Mouse (Mus musculus) E14TG2a.4 (cell line): ENCODE results near the gene Rbpms2.

Experiments
- H3K27me3 ChIP-seq: 2 replicates; pipeline ENCODE4 v1.6.1; 2014; ENCODE audit warnings: low read length, control low read depth; ENCODE audit not compliant: insufficient read depth
- H3K36me3 ChIP-seq: 2 replicates; pipeline ENCODE4 v1.6.1; 2014; ENCODE audit warnings: low read length, control low read depth; ENCODE audit not compliant: insufficient read depth
- H3K4me1 ChIP-seq: replicated peaks from 2 replicates; pipeline ENCODE4 v1.6.1; 2014; ENCODE audit warnings: low read depth, low read length, control low read depth
- H3K4me3 ChIP-seq: replicated peaks from 2 replicates; pipeline ENCODE4 v1.5.1; 2014; ENCODE audit warnings: mild to moderate bottlenecking, low read length
- H3K9me3 ChIP-seq: 2 replicates; pipeline ENCODE4 v1.6.1; 2014; ENCODE audit warnings: low read length, control low read depth
- CTCF ChIP-seq: conservative IDR thresholded peaks from 2 replicates; pipeline ENCODE4 v1.5.1; 2014; ENCODE audit warnings: low read length
- NANOG ChIP-seq: IDR thresholded peaks from 2 replicates; pipeline ENCODE4 v1.6.1; 2014; ENCODE audit warnings: borderline replicate concordance, low read length, mixed read lengths
- POU5F1 ChIP-seq: IDR thresholded peaks from 2 replicates; pipeline ENCODE4 v1.6.1; 2014; ENCODE audit warnings: low read length, borderline replicate concordance

Rbpms2 gene

GRCm38 (mm10) chr9:65589091-65589490 is 40.4 kb upstream of the Rbpms2 start:
- TF ChIP-seq CTCF (no peak), POU5F1 (no peak), NANOG (no peak)
- peaks cover 72% of the 10 kb centered on the region for H3K4me1 ChIP-seq
- H3K36me3 ChIP-seq: peaks cover 50% of the 10 kb centered on the region
- peak overlapping the region; percentile 86 for H3K4me3 ChIP-seq
- no peaks in the 10 kb centered on the region for H3K27me3 ChIP-seq
- no peaks in the 10 kb centered on the region for H3K9me3 ChIP-seq

GRCm38 (mm10) chr9:65592721-65593120 is 36.7 kb upstream of the Rbpms2 start:
- H3K4me3 ChIP-seq: peak overlapping the region; percentile 74
- H3K9me3 ChIP-seq: no peaks in the 10 kb centered on the region
- no peaks in the 10 kb centered on the region for H3K27me3 ChIP-seq
- H3K36me3 ChIP-seq: peaks cover 77% of the 10 kb centered on the region
- TF ChIP-seq CTCF: no peak
- TF ChIP-seq NANOG: no peak
- TF ChIP-seq POU5F1: no peak
- H3K4me1 ChIP-seq: peaks cover 74% of the 10 kb centered on the region

- Histone ChIP-seq H3K4me3 (peak overlapping the region; percentile 74), H3K36me3 (peaks cover 73% of the 10 kb centered on the region), H3K4me1 (peaks cover 73% of the 10 kb centered on the region), H3K9me3 (no peaks in the 10 kb centered on the region), H3K27me3 (no peaks in the 10 kb centered on the region)
- TF ChIP-seq POU5F1 (no peak), CTCF (no peak), NANOG (0 out of 2 replicates have a peak, but pooled peaks have one; percentile 21)
Observed at GRCm38 (mm10) chr9:65593596-65593995, 35.9 kb upstream of the Rbpms2 start.

GRCm38 (mm10) chr9:65598765-65599249 is 30.6 kb upstream of the Rbpms2 start:
- no peak overlapping the region for H3K4me3 ChIP-seq
- peaks cover 27% of the 10 kb centered on the region for H3K36me3 ChIP-seq
- H3K4me1 ChIP-seq: peaks cover 57% of the 10 kb centered on the region
- H3K9me3 ChIP-seq: no peaks in the 10 kb centered on the region
- TF ChIP-seq NANOG: no peak
- TF ChIP-seq POU5F1: no peak
- peak; percentile 45 for TF ChIP-seq CTCF
- H3K27me3 ChIP-seq: no peaks in the 10 kb centered on the region

GRCm38 (mm10) chr9:65600951-65601350 is 28.5 kb upstream of the Rbpms2 start:
- Histone ChIP-seq H3K9me3 (no peaks in the 10 kb centered on the region), H3K27me3 (no peaks in the 10 kb centered on the region), H3K4me3 (0 out of 2 replicates have a peak overlapping the region, but pooled peaks have one; percentile 11), H3K36me3 (peaks cover 8% of the 10 kb centered on the region), H3K4me1 (peaks cover 52% of the 10 kb centered on the region)
- TF ChIP-seq POU5F1: no peak
- TF ChIP-seq CTCF: no peak
- TF ChIP-seq NANOG: no peak

DNA sequence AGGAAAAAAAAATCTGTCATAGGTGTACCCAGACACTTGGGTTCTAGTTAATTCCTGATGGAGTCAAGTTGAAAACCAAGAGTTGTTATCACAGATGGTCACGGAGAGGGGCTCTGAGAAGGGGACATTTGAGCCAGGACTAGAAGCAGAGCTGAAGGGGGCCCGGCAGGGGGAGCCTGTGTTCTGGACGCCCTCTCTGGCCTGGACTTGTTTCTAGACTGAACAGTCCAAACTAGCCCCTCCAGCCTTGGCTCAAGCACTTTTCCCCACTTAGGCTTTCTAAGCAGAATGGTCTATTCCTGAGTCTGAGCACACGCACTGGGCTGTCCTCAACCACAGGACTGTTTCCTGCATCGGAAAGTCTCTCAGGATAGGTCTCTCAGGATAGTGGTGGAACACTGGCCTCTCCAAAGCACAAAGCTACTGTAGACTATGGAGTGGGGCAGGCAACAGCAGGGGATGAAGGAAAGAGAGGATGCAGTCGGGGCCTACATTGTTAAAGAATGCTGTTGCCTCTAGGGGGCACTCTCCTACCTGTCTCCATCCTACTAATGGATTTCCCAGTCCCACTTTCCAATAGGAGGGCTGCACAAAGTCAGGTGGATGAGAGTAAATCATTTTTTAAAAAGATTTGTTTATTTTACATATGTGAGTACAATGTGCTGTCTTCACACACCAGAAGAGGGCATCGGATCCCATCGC is 25.9 kb upstream of the Rbpms2 start:
- Histone ChIP-seq H3K4me1 (peaks cover 66% of the 10 kb centered on the region), H3K36me3 (no peaks in the 10 kb centered on the region), H3K9me3 (no peaks in the 10 kb centered on the region), H3K27me3 (no peaks in the 10 kb centered on the region), H3K4me3 (no peak overlapping the region)
- TF ChIP-seq CTCF (peak; percentile 57), POU5F1 (no peak)

DNA sequence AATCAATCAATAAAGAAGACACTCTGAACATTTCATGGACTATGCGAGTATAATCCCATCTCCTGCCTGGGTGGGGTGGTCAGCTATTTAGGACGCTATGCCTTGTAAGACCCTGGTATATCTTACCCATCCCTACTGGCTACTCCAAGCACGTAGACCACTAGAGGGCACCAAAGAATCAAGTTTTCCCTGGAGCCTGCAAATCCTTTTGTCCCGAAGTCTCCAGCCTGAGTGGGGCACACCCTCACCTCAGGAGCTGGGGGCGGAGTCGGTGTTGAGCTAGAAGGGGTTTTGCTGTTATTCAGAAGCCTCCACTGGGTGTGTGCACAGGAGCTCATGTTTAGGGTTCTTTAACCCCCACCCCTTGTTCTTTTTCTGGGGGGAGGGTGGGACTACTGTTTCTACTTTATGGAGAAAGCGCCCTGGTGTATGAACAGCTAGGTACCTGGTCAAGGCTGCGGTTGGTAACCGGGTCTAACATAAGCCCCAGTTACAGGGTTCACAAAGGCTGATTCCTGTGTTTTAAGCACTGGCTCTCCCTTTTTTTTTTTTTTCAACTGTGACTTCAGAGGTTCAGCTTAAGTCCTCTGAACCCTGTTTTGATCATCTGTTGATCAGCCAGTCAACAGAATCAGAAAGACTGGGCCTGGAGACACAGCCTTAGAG is 23.8 kb upstream of the Rbpms2 start:
- peak overlapping the region; percentile 60 for H3K4me3 ChIP-seq
- H3K4me1 ChIP-seq: peaks cover 51% of the 10 kb centered on the region
- H3K36me3 ChIP-seq: no peaks in the 10 kb centered on the region
- no peaks in the 10 kb centered on the region for H3K27me3 ChIP-seq
- TF ChIP-seq CTCF (peak; percentile 68), POU5F1 (no peak), NANOG (no peak)
- no peaks in the 10 kb centered on the region for H3K9me3 ChIP-seq

DNA sequence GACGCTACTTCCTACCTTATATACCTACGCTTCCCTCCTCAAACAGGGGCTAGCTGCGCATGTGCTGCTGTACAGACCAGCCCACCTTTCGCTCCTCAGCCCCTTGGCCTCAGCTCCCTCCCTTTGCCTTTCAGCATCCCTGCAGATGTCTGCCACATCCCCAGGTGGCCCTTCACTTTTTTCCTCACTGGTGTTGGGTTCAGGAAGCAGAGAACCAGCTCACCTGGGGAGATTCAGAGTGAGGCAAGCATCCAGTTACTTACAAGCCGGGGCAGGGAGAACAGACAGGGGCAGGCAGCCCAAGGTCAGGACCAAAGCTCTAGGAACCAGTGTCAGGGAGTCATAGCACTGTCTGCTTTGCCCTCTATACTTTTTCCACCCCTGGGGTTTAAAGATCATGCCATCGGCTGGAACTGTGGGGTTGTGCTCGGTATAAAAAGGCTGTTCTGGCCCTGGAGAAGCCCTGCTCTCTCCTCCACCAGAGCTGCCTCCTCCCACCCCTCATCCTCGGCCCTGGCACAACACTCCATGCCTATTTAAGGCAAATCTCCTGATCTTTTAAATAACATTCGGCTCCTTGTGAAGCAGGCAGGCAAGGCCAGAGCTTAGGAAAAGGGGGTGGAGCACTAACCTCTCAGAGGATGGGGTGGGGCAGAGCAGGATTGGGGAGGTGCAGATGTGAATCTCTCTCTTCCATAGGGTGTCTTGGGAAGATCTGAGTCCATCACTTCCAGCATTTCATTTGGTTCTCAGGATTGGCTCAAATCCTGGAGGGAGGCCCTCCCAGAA is 22.9 kb upstream of the Rbpms2 start:
- Histone ChIP-seq H3K9me3 (no peaks in the 10 kb centered on the region), H3K4me1 (peaks cover 46% of the 10 kb centered on the region), H3K27me3 (no peaks in the 10 kb centered on the region), H3K4me3 (peak overlapping the region; percentile 60), H3K36me3 (no peaks in the 10 kb centered on the region)
- TF ChIP-seq POU5F1: no peak
- no peak for TF ChIP-seq CTCF
- TF ChIP-seq NANOG: no peak
